Mouse (Mus musculus): ENCODE results near the gene Cilp2.
A peak's percentile ranks its signal among the peaks of the same experiment; 100 is the strongest.

Gene Cilp2

DNA sequence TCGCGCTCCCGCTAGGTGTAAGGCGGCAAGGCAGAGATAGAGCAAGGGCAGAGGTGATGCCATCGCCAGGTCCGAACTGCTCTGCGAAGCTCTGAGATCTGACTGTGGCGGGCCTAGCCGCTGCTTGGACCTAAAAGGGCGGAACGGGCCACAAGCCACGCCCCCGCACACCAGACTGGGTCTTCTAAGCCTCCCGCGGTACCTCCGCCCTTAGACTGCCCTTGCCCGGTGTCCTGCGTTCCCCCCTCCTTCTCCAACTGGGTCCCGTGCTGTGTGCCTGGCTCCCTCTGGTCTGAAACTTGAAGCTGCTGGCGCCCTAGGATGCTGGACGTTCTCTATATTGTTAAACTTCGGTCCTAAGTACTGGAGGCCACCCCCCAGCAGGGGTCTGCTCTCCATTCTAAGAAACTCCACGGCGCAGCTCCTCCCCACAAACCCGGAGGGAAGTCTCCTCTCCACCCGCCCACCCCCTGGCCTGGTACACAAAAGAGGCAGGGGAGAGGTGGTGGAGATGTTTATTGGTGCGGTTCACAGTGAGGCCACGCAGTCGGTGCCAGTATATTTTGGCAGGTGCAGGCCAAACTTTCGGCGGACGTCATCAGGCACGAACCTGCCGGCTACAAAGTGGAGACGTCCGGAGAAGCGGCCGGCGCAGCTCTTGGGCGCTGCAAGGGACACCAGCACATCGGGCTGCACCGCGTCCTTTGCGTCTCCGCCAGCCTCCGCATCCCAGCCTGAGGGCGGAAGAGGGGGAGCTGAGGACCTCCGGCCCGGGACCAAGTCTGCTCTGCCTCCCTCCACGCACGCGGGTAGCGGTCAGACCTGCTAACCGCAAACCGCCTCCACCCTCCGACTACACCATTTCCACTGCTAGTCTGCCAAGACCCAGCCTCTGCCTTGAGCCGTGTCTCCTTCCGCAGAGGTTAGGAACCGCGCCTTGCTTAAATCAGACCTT lies at the start of gene Cilp2:
TSS of gene Cilp2 (minus strand) at position 399 of the 955 bp plus-strand sequence.
- DNase-seq, result no peak

DNA sequence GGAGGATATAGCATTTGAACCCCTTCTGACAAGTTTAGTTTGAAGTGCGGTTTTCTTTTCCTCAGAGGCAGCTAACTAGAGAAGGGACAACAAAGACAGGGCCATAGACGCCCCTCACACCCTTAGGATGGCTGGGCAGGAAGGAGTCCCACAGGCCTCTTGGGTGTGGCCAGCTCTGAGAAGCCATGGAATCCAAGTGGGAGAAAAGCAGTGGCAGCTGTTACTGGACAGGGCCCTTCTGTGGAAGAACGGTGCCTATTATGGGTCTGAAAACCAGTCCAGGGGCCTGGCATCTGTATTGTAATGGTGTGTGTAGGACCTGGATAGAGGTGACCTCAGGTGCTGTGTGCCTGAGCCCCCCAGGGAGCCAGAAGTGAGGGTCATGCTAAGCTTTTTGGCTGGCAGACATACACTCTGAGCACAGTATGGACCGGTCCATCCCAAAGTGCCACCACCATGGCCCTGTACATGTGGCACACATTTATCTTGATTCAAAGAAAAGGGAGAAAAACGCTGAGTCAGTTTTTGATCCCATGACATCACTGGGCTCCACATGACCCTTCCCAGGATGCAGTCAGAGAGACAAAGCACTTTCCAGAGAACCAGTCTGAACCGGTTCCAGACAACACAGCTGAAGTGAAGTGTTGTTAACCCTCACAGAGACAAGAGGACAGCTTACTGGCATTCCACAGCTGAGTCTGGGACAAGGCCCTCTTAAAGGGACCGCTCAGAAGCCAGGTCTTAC lies 48.7 kb upstream of the Cilp2 start:
- DNase-seq, result no peak

DNA sequence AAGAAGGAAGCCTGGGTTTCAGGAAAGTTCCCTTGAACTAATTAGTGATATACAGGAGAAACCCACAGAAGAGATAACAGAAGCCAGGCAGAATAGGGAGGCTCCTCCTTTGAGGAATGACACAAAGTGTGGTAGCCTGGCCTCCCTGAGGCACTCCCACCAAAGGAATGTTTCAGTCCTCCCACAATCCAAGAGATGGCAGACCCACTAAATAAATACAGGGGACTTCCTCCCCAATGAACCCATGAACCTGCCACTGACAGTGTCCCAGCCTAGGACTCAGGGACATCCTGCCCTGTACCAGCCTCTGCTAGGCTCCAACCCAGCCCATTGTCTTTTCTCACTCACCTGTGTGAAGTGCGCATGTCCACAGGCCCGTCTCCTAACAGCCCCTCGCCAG lies 47.9 kb upstream of the Cilp2 start:
- no peak for DNase-seq

DNA sequence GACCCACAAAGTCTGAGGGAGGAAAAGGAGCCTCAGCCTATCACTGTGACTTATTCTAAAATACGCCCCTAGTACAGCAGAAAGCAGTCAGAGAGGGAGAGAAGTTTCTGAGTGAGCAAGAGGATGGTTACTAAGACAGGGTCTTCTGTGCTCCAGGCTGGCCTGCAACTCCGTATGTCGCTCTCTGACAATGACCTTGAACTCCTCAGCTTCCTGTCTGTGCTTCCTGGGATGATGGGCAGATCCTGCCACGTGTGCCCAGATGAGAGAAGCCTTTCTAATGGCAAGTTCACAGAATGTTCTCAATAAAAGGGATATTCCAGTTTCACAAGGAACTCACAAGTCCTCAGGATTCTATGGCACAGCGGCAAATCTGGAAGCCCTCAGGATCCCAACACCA lies 47.1 kb upstream of the Cilp2 start:
- DNase-seq, result no peak

DNA sequence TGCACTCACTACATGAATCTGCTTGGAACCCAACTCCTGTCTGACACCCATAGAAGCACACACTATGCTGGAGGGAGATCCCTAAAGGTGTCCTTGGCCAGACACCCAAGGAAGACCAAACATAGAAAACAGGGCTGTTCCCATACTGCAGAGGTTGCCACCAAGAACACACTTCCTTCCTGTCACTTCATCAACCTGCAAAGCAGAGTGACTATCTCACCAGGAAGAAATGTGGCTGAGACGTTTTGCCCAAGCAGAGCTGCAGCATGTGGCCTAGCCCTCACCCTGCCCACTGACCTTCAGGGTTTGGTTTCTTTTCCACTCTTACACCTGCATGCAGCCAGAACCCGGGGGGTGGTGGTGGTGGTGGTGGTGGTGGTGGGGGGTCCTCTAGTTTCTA lies 46.3 kb upstream of the Cilp2 start:
- no peak for DNase-seq

DNA sequence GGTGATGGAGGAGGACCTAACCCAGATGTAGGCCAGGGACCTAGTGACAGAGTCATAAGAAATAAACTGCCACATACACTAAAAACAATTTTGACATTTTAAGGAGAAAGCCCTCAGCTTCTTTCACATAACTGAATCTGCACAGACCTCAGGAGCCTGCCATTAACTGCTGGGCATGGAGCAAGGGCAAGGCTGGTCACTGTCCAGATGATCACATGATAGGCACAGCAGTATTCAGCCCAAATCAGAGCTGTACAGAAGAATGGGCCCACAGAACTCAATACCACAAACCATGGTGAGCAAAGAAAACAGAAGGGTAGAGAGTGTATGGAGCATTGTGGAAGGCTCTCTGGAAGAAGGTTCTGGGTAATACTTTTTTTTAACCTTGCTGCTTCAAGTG lies 39.4 kb upstream of the Cilp2 start:
- DNase-seq, result no peak

DNA sequence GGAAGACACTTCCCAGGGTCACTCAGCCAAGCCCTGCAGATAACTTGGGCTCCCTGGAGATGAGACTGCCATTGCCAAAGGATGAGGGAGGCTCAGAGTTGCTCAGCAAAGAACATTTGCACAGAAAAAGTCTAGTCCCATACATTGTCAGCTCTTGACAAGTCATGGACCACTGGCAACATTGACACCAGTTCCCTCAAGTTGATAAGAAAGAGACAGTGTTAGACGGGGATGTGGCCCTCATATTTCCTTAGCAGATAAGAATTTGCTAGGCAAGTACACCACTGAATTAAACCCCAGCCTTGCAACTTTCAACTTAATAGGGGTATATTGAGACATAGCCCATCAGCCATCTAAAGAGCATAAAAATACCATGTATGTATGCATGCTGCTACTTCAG lies 36.5 kb upstream of the Cilp2 start:
- no peak for DNase-seq

DNA sequence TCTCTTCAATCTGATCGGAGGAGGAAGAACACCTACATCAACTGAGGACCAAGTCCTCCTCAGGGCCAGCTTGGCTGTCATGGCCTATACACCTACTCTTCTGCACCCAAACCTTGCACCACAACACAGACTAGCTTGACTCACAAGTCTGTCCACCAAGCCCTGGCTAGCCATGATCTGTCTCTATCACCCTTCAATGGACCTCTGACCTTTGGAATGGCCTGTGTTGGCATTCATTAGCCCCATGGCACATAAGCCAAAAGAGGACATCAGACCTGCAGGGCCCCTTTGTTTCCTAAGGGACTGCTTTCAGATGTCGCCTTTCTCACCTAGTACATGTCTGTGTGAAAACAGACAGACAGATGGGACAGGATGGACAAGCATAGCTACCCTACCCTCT lies 33.7 kb upstream of the Cilp2 start:
- no peak for DNase-seq

DNA sequence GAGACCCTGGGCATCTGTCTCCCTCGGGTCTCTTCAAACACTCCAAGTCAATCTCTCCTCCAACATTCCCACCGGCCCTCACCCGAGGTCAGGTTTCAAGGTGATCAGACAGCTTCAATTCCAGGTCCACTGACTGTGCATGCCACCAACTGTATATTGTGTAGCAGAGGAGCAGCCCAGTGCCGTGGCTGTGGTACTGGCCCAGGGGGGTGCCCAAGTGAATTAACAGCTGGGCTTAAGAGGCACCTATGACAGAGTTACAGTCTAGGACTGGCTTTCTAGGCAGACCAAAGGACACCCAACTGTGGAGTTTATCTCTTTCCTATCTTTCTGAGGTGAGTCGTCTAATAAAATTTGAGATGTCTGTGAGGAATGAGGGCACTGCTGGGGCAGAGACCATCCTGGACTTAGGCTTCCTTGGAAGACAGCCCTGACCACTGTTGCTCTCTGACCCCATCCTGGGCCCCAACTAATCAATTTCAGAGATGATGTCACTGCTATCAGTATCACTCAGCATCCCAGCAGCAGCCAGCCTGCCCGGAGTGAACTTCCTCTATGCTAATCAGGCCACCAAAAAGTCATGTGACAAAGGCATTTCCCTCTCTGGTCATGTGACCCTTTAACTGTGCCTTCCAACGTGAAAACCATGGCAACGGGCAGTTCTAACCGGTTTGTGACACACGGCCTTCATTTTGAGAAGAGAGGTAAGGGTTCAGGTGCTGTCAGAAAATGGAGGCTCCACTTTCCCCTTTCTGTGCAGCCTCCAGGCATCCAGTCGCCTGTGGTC lies 32.6 kb upstream of the Cilp2 start:
- peak; percentile 42 for DNase-seq

DNA sequence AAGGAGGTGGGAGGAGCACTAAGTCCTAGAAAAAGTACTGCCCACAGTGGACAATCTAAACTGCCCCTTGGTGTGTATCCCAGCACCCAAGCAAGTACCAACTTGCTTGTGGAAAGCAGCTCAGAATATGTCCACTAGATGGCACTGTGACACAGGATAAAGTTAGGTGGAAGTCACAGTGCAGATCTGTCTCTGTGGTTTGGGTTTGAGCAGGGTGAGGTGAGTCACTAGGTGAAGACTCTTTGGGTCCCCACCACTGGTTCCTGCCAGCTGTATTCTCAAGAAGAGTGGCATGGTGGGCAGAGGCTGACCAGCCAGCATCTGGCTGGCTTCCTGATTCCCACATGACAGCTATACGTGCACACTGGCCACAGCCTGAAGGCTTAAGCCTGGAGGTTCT lies 31.5 kb upstream of the Cilp2 start:
- peak; percentile 89 for DNase-seq

DNA sequence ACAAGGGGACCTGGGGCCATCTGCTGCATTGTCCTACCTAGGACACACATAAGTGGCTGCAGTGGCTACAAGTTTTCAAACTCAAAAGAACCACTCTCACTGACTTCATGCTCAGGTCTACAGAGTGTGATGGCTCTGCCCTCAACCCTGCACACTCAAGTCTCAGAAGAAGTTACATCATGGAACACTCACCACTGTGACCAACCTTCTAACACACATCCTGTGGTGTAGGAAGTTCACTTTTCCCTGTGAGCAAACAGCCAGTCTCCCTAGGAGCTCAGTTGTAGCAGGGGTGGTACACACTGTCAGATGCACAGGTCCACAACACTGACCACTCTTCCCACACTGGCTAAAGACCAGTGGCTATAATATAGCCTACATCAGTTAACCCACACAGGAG lies 31.0 kb upstream of the Cilp2 start:
- no peak for DNase-seq

DNA sequence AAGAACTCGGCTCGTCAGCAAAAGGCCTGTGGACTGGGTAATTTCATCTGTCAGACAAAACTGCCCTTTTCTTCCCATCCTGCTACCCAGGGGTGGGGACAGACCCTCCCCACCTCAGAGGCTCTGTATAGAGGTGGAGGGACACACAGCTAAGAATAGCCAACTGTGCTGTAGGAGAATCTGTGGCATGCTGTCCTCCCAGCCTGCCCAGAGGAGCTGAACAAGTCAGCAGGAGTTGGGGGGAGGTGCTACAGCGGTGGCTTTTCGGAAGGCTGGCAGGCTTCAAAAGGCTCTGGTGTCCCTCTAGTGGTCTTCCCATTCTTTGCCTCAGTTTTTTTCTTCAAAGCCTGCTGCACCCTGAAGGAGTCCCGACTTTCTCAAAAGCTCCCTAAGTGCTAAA lies 28.3 kb upstream of the Cilp2 start:
- no peak for DNase-seq

DNA sequence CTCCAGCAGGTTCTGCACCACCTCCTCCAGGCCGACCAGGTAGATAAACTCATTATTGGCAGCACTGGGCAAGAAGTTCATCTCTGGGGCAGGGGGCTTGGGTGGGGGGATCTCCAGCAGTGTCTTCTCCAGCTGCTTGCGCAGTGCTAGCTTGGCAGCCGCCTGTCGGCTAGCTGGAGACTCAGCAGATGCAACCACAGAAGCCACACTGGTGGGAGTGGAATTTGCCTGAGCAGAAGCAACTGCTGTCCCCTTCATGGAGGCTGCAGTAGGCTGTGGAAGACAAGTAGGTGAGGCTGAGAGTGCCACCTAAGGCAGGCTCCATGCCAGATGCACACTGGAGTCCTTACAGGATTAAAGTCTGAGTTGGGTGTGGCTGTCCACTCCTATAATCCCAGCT lies 27.0 kb upstream of the Cilp2 start:
- DNase-seq, result no peak

DNA sequence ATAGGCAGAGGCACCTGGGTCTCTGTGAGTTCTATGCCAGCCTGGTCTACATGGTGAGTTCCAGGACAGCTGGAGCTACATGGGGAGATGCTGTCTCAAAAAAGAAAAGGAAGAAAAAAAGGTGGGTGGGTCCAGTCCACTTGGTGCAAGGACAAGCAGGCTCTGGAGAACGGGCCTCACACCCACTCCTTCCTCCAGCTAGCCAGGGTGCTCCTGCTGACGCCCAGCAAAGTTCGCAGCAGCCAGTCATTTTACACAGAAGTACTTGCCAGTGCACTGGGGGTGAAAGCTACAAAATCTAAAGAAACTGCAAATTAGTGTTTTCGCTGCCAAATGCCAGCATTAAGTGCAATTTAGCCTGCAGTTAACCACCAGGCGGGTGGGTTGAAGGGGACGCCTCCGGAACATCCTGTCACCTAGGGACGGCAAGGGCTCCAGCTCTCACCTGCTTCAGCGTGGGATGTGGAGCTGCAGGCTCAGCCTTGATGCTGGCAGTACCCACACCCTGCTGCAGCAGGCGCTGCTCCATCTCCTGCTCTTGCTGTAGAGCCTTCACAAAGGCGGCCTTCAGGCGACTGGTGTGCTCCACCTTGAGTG lies 25.1 kb upstream of the Cilp2 start:
- DNase-seq, result no peak

DNA sequence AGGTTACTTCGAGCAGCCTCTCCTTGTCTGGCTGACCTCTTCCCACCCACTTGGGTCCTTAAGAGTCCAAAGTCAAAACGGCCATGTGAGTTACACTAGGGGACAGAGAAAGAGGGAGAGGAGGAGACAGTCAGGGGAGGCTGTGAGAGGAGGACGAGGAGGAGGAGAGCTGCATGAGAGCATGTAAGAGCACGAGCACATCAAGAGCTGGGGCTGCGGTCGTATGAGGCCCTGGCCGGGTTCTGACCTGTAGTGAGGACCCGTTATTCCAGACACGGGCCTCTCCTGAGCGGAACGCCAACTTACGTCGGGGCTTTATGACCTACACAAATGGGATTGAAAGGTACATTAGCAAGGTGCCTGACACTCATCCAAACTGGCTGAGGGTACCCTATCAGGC lies 24.4 kb upstream of the Cilp2 start:
- DNase-seq, result no peak

DNA sequence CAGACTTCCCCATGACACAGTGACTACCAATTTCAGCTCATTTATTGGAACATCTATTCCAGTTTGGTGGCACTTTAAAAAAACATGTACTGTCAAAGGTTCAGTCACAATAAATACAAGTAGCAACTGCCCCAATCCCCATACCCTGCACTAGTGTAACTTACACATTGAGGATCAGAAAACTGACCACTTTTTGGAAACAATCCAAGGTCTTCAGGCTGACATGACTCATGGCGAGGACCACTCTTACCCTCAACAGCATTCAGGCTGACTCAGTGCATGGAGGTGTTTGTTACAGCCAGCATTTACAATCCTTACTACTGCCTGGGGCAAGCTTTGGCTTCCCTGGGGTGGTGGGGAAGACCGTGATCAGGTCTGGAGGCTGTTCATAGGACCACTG lies 19.6 kb upstream of the Cilp2 start:
- no peak for DNase-seq

DNA sequence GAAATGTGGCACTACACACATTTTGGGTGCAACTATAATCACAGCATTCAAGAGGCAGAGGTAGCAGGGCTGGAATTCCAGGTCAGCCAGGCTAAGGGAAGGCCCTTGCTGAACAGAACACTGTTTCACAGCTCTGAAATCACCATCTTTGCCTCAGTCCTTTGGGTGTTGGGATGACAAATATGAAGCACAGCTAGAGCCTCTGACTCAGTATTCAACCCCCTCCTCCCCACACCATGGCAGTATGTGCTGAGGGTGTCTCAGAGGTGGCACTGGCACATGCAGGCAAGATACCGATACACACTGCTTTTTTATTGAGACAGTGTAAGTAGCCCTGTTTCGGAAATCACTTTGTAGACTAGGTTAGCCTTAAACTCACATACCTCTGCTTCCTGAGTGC lies 18.8 kb upstream of the Cilp2 start:
- DNase-seq, result no peak

DNA sequence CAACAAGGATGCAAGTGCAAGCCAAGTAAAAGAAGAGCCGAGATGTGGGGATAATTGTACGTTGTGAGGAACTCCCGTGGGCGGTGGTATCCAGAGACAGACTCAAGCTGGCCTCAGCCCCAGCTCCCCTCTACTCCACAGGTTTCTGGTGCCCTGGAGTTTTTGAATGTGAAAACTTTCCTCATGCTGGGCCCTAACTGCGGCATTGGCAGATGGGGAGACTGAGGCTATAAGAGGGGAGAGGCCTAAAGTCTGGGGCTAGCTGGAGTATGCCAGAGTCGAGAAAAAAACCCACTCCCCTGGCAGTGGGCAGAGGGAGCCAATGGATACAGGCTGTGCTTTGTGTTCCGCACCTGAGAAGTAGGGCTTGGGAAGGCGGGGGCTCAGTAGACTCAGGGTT lies 16.6 kb upstream of the Cilp2 start:
- DNase-seq, result peak; percentile 57

DNA sequence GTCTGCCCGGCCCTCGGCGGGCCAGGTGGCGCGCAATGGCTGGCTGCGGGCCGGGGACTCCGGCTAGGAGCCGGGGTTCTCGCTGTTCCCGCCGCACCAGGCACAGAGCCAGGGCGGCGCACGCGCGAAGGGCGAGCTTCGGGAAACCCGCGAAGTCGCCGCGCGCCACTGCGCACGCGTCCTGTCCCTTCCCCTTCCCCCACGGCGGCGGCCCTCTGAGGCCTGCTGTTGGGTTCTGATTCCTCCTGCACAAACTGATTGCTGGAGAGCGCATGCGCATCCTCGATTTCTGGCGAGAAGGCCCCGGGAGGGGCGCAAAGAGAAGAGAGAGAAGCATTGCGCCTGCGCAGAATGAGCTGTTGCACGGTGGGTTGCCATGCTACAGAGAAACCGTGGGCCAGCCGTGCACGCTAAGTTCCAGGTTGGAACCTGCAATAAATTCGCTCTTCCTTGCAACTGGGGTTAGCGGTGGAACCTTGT lies 15.6 kb upstream of the Cilp2 start:
- peak; percentile 99 for DNase-seq

DNA sequence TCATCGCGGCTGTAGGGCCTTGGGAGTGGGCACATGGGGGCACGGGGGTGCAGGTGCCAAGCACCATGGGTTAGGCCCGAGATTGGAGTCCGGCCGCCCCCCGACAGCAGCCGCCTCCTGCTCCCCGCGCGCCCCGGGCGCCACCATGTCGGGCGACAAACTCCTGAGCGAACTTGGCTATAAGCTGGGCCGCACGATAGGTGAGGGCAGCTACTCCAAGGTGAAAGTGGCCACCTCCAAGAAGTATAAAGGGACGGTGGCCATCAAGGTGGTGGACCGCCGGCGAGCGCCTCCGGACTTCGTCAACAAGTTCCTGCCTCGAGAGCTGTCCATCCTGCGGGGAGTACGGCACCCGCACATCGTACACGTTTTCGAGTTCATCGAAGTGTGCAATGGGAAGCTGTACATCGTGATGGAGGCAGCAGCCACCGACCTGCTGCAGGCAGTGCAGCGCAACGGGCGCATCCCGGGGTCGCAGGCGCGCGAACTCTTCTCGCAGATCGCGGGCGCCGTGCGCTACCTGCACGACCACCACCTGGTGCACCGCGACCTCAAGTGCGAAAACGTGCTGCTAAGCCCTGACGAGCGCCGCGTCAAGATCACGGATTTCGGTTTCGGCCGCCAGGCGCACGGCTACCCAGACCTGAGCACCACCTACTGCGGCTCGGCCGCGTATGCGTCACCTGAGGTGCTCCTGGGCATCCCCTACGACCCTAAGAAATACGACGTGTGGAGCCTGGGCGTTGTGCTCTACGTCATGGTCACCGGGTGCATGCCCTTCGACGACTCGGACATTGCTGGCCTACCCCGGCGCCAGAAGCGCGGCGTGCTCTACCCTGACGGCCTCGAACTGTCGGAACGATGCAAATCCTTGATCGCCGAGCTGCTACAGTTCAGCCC lies 14.9 kb upstream of the Cilp2 start, which contains the start of the genes Tssk6, Ndufa13 and Yjefn3:
TSS of gene Tssk6 (plus strand) at position 22 of the 900 bp plus-strand sequence.
TSS of gene Ndufa13 (minus strand) at position 396 of the 900 bp plus-strand sequence.
TSS of gene Yjefn3 (minus strand) at position 550 of the 900 bp plus-strand sequence.
- DNase-seq, result peak; percentile 75

DNA sequence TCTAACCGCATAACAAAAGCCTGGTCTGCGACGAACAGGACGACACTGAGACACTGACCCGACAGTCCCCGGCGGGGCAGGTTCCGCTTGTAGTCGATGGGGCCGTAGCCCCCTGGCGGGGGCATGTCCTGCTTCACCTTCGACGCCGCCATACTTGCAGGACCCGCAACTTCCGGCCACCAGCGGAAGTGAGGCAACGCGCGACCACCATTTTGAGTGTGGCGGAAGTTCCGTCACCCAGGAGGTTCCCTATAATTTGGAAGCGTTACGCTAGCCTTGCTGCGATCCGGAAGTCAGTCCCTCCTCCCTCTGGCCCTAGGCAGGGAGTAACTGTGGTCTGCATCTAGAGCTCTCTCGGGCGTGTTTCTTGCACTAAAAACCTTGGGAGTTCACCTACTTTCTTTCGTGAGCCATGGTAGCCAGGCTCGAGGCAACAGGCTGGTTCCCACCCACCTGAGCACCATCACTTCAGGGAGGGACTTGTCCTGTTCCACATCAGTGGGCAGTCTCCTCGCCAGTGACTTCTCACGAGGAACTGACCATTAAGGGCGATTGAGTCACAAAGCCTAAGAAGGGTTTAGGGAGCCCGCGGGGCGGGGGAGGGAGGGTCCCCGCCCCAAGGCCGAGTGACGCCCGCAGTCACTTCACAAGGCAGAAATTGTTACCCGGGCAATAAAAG lies 14.1 kb upstream of the Cilp2 start:
- DNase-seq, result peak; percentile 97
